Mouse (Mus musculus) heart, adult 18-20 months (tissue): ENCODE results near the gene Cfap299. TPM values are rescaled to one million over a fixed set of nuclear protein-coding genes. Genes with fewer than 3 reads are reported as not detected.
"Not testable (repeated sequence)": the region's sequence is repeated elsewhere in the genome, so short reads cannot be mapped to it uniquely, and the experiment has no call there.

Experiments used
- DNase-seq, 2 experiments: peaks; one replicate each; pipeline ENCODE4 v3.0.0; 2021 to 2022; ENCODE audit warnings: mixed read lengths in 1 of 2
- long read RNA-seq, 2 experiments: library from polyadenylated mRNA; stranded (forward); transcript quantifications; one replicate each; pipeline ENCODE4 v2.0.0; 2021
- total RNA-seq, 2 experiments: library from RNA; stranded (reverse); gene quantifications; 2 replicates each; pipeline ENCODE4 v1.2.3; 2021

Gene Cfap299
- total RNA-seq = under 1 TPM in 1 of 2 experiments, not detected in 1; 0.33 TPM
- long read RNA-seq, experiment 1 = 0 reads
- long read RNA-seq, experiment 2, partial matches to known transcripts = 0 of 2 reads
- long read RNA-seq, experiment 2, other reads (novel, unspliced or antisense) = 2 of 2 reads

DNA sequence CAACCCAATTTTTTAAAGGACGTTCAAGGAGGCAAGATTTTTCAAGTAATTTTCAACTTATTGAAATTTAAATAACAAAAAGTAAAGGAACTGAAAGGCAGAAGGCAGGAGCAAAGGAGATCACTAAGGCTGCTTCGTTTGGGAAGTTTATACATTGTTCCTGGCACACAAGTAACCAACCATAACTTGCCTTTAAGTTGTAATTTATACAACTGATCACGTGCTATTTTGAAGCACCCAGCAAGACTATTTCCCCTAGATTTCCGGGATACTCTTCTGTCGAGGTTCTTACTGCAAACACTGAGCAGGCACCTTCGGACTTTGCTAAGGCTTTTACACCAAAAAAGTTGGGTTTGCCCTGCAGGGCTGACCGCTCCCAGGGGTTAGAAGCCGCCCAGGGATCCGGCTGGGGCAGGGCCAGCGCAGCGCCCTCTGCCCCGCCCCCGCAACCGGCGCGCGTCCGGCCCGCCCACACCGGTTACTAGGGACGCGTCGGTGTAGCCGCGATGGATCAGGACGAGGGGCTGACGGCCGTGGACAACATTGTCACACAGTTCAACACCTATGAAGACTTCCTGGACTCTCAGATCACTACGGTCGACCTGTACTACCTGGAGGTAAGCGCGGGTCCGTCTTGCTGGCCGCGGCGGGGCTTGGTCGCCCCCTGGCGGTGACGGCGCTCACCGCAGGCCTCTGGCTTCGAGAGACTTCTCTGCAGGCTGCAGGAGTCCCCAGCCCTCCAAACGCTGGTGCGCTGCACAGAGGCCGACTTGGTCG lies at the start of gene Cfap299:
Gene Cfap299, plus strand, starts transcription at position 457 of the 777 bp plus-strand sequence.
- DNase-seq = peak; percentile 66 to 88

DNA sequence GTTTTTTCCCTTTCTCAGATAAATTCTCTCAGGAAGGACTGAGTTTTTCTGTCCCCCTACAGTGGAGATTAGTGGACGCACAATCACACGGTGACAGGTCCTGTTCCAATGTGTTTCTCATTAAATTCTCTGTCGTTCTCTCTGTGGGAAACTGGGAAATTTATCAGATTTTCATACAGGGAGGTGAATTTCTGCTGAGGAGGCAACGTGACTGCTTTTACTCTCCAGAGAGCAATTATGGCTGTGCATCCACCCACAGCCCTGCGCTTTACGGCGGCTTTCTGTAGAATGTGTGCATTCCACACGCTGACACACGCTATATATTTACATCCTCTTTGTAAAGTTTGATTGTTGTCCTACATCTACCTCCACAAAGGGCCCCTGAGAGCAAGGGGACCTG lies 47.1 kb upstream of the Cfap299 start:
- DNase-seq = no peak

GRCm38 (mm10) chr5:98283696-98284478 lies 45.2 kb upstream of the Cfap299 start:
- DNase-seq = no peak

DNA sequence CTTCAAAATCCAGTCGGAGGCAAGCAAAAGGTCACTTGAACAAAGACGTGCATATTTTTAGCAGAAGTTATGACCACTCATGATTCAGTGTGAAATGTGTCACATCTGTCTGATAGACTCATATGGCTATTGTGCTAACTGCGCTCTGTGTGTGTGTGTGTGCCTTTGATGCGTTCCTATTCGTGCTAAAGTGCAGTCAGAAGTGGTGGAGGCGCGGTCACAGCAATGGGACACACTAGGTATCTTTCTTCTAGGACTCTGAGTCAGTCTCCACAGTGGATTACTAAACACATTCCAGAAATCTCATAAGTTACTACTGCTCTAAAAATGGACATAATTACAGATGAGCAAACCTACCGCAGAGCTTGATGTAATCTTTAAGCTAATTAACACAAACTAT lies 38.5 kb upstream of the Cfap299 start:
- no peak for DNase-seq

DNA sequence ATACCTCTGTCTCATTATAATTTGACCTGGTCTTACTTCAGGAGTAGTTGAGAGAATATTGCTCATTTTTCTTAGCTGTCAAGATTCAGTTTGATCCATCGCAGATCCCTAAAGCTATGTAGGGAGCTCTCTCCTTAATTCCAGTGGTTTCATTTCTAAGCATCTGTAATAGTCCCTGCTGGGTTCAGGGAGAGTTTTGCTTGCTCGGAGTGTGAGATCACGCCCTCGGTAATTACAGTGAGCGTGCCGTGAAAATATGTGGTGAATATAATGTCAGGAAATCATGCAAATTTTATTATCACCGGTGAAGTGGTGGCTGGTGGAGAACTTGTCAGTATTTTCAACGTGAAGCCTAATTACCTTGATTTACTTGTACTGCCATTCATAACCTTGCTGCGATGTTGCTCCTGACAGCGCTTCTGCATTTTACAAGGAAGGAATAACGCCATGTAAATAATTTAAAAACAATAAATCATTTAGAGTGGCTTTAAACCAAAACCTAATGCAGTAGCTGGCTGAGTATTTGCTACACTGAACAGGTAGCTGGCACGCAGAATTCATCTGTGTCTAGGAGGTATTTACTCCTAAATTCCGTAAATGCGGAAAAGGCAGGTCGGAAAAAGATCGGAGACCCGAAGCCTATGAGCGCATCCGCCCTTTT lies 36.6 kb upstream of the Cfap299 start:
- DNase-seq = no peak

DNA sequence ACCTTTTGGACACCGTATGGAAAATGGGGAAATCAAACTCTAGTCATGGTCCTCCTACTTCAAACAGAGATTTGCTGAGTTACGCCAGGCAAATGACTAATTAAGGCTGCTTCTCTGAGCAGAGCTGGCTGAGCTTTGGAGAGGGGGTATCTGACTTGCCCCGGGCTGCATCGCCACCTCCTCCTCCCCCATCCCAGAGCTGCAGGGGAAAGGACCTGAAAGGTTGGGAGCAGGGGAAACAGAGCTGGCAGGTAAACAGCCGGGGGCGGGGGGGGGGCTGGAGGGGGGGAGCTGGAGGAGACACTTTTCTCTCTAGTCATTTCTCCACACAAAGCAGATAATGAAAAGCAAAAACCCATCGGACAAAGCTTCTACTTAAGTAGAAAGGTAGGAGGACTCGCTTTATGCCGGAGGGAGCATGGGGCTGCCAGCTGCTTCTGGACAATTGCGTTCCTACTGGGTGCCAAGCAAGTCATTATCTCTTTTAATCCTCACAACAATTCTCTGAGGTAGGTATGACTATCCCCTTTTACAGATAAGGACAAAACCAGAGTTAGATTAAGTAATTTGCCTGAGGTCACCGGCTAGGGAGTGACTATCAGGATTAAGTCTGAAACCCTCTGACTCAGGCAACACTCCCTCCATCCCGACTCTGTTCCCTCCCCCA lies 35.9 kb upstream of the Cfap299 start:
- no peak for DNase-seq

DNA sequence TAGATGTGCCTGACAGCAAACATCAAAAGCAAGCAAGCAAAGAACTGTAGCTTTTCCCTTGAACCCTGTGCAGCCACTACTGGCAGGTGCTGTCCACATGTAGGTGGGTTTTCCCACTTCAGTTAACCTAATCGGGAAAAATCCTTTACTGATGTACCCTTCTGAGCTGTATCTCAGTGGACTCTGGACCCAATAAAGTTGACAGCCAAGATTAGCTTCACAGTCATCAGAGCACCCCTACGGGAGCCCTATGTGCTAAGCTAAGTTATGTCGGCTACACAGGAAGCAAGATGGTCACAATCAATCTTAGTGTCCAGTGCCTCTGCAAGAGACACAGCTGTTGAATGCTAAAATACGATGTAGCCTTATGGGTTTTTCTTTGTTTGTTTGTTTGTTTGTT lies 29.0 kb upstream of the Cfap299 start:
- no peak for DNase-seq

GRCm38 (mm10) chr5:98305673-98306072 lies 23.4 kb upstream of the Cfap299 start:
- no peak for DNase-seq

DNA sequence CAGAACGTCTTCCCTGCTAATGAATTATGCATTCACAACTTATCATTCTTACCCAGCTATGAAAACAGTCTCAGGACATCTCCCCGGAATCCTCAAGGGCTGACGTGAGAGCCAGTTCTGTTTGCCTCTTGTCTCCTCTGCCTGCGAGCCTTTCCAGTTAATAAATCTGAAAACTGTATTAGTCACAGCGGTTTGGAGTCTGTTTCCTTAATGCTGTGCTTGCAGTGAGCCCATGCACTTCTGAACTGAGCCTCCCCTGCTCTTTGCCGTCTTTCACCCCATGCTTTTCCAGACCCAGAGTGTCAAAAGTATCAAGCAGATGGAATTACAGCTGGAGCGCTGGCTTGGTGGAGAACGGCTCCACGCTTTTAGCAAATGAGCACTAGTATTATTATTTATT lies 22.6 kb upstream of the Cfap299 start:
- DNase-seq = no peak

- no peak for DNase-seq
Measured at GRCm38 (mm10) chr5:98326625-98327024, 2.5 kb upstream of the Cfap299 start.

DNA sequence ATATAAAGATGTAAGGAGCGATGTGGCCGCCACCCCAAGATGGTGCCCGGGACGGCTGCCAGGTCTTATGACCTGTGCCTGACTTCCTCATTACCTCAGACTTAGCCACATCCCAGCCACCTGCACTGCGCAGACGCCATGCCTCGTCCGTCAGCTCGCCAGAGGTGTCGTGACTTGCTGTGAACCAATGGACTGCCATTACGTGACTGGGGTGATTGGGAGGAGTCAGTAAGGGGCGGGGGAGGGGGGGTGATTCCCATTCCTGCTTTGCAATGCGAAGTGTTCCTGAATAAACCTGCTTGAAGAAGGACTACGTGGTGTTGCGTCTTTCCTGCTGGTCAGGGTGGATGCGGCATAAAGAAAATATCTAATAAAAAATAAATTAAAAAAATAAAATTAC lies 14.6 kb downstream of the Cfap299 start:
- not testable (repeated sequence) for DNase-seq

DNA sequence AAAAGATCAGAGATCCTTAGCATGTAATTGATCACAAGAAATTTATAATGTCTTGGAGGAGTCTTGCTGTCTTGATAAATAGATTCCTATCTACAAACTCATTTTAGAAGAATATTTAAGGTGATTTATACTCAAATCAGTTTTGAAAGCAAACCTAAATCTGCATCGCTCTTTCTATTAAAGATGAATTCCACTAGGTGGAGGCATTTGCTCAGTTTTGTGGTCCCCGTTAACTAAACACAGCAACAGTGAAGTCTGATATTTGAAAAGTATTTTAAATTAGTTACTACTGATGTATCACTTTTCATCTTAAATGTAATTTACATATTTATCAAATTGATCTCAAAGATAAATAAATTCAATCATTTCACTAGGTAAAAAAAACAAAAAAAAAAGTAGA lies 15.5 kb downstream of the Cfap299 start:
- DNase-seq = no peak

DNA sequence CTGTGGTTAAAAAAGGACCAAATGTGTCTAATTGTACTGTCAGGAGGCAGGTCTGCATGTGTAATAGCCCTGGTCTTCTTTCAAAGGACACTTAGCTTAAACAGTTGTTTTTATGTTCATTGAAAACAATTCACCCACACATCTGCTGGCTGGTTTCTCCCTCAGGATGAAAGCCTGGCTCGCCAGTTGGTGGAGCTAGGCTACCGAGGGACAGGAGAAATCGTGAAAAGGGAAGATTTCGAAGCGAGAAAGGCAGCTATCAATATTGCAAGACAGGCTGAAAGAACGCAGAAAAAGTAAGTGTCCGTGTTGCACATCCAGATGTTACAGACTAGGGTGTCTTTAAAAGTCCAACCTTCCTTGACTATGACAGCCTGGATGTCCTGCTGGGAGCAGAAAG lies 17.0 kb downstream of the Cfap299 start:
- DNase-seq = no peak

- DNase-seq = peak; percentile 25 to 78
Measured at GRCm38 (mm10) chr5:98348605-98349004, 19.5 kb downstream of the Cfap299 start.

- no peak for DNase-seq
Measured at GRCm38 (mm10) chr5:98359912-98360311, 30.8 kb downstream of the Cfap299 start.

DNA sequence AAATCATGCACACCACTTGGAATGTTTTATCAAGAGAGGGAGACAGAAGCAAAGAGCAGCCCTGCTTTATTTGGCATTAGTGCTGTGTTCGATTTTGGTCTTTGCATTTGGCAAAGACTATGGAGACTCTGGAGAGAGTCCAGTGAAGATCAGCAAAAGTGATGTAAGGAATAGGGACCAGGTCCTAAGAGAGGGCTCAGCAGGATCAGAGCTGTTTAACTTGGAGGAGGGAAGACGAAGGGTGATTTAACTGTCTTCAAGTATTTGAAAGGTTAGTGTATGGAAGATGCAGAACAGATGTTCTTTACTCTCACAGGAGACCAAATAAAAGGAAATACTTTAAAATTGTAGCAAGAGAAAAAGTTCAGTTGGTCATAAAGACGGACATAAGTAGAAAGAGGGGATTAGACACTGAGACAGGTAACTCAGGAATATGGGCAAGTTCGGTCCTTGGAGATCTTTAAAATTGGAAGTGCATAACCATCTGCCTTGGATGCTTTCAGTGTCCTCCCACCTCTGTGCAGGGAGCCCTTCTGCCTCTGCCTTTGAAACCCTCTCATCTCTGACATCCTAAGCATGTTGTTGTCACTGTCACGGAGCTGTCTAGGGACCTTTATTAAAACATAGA lies 31.8 kb downstream of the Cfap299 start:
- DNase-seq = no peak

- no peak for DNase-seq
Measured at GRCm38 (mm10) chr5:98363428-98363827, 34.3 kb downstream of the Cfap299 start.

- no peak for DNase-seq
Measured at GRCm38 (mm10) chr5:98365340-98365739, 36.2 kb downstream of the Cfap299 start.

GRCm38 (mm10) chr5:98368822-98369221 lies 39.7 kb downstream of the Cfap299 start:
- no peak for DNase-seq

DNA sequence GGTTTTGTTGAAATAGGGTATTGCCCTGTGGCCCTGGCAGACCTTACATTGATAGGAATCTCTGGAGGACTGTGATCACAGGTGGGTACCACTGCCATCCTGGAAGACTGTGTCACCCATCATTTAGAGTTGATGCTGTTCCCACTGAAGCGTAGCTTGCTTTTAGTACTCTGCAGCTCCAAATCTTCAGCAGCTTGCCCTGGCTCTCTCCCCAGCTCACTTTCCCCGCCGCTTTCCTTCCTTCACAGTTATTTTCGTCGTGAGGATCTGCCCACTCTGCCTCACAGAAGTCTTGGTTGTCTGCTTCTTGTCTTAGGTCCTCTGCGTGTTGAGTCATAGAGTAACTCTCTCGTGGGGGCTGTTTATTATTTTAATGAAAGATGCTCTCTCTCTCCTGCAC lies 40.3 kb downstream of the Cfap299 start:
- no peak for DNase-seq

- no peak for DNase-seq
Measured at GRCm38 (mm10) chr5:98376058-98376798, 47.1 kb downstream of the Cfap299 start.
